Mouse (Mus musculus) liver, embryonic 14.5 days (tissue): ENCODE data around the gene Papola.

Experiments used
- CTCF ChIP-seq: IDR thresholded peaks from 2 replicates; pipeline ENCODE4 v1.5.1; 2016; ENCODE audit warnings: antibody characterized with exemption, low read depth, control low read depth
- EP300 ChIP-seq: IDR thresholded peaks from 2 replicates; pipeline ENCODE4 v1.6.1; 2016; ENCODE audit warnings: antibody characterized with exemption, low read depth

- TF ChIP-seq CTCF, result no peak
- no peak for TF ChIP-seq EP300
Observed at GRCm38 (mm10) chr12:105825266-105825665, 40.8 kb downstream of the Papola start.
